ENCODE assay signal across 8 mouse cellular contexts in the genomic region with DNA sequence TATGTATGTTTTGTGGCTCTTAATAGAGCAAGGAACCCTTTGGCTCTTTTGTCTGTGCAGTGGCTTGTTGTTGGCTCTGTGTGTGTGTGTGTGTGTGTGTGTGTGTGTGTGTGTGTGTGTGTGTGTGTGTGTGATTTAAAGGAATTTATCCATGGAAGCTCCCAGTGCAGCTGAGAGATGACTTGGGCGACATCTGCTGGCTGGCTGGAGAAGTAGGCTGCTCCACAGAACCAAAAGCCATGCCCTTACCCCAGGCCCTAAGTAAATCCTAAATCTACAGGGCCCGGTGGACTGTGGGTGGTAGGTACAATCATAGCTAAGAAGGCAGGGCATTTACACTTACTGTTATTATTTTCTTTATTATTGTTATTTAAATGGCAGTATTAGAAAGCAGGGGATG.
A peak's percentile ranks its signal among the peaks of the same experiment; 100 is the strongest.
DNase-seq lines count a peak whose midpoint lies in the region; ATAC-seq and TF ChIP-seq lines count a peak whose summit lies in the region.

No protein-coding gene starts in this region.

- WGBS in forebrain, postnatal 0 days = 2% methylated on average over 2 of the region's 2 CpGs

- ATAC-seq in CD4-positive, CD25-positive, alpha-beta regulatory T cell, adult 4 months = no peak
- ATAC-seq in forebrain, postnatal 0 days = peak; percentile 54; the same call in 1 of the 2 replicates
- peak; percentile 59 for ATAC-seq in megakaryocyte progenitor cell, adult 5-6 weeks (replicated peaks; ENCODE audit: poor library complexity)

- peak overlapping the region; percentile 66; the same call in 1 of the 2 replicates for H3K27ac ChIP-seq in forebrain, postnatal 0 days (ENCODE audit: low read depth, low read length)

- DNase-seq in CD4-positive, CD25-positive, alpha-beta regulatory T cell, adult 2 months (ENCODE audit: low read depth, low spot score) = peak; percentile 70
- peak; percentile 79 for DNase-seq in cerebellum, adult 18-20 months
- peak; percentile 84 for DNase-seq in forebrain, postnatal 0 days
- peak; percentile 88 to 91 for DNase-seq in kidney, postnatal 4 days
- DNase-seq in skeletal muscle tissue, adult 2 months (ENCODE audit: low read depth, low spot score) = peak; percentile 48

- no peaks in the 10 kb centered on the region for H3K36me3 ChIP-seq in C2C12 (ENCODE audit: control insufficient read depth, insufficient read depth)
- H3K36me3 ChIP-seq in forebrain, postnatal 0 days (ENCODE audit: insufficient read depth) = no peaks in the 10 kb centered on the region

- H3K9me3 ChIP-seq in forebrain, postnatal 0 days (ENCODE audit: low read length) = no peaks in the 10 kb centered on the region

- no peaks in the 10 kb centered on the region for H3K27me3 ChIP-seq in C2C12 (ENCODE audit: control insufficient read depth, insufficient read depth, insufficient read length)
- no peaks in the 10 kb centered on the region for H3K27me3 ChIP-seq in forebrain, postnatal 0 days (ENCODE audit: insufficient read depth, low read length)

- H3K79me3 ChIP-seq in C2C12 (ENCODE audit: low read depth) = no peaks in the 10 kb centered on the region

- no peak overlapping the region for H3K4me3 ChIP-seq in C2C12 (ENCODE audit: insufficient read depth, poor library complexity, severe bottlenecking)
- no peak overlapping the region for H3K4me3 ChIP-seq in forebrain, postnatal 0 days (ENCODE audit: low read depth, low read length)

- no peak overlapping the region for H3ac ChIP-seq in C2C12 (ENCODE audit: control insufficient read depth, insufficient read length, low read depth)

- H3K9ac ChIP-seq in forebrain, postnatal 0 days = no peak overlapping the region

- no peaks in the 10 kb centered on the region for H3K79me2 ChIP-seq in C2C12 (ENCODE audit: control insufficient read depth, insufficient read depth)

- no peak overlapping the region for H3K4me2 ChIP-seq in forebrain, postnatal 0 days (ENCODE audit: low read depth)

- H3K4me1 ChIP-seq in forebrain, postnatal 0 days (ENCODE audit: insufficient read depth) = peaks cover 28% of the 10 kb centered on the region

- peak; percentile 70 for TF ChIP-seq CTCF in C2C12 (IDR thresholded peaks at IDR 0.05; ENCODE audit: control insufficient read depth, insufficient read depth, insufficient read length)
- TF ChIP-seq CTCF in forebrain, postnatal 0 days (IDR thresholded peaks at IDR 0.05; ENCODE audit: low read depth) = peak; percentile 85

TF ChIP-seq in C2C12, 6 proteins besides CTCF, POLR2A, EP300 and RAD21:
- TF ChIP-seq MYOD1 (IDR thresholded peaks at IDR 0.05; ENCODE audit: control insufficient read depth, insufficient read length, low read depth) (no peak), CEBPB (IDR thresholded peaks at IDR 0.05; ENCODE audit: low read depth) (no peak), USF1 (IDR thresholded peaks at IDR 0.05; ENCODE audit: low read depth) (no peak), MAX (IDR thresholded peaks at IDR 0.05) (no peak), FOSL1 (IDR thresholded peaks at IDR 0.05; ENCODE audit: insufficient read depth, low read length, poor library complexity, severe bottlenecking) (no peak)
